Mouse (Mus musculus) natural killer cell, adult 2 months (primary cell): ENCODE results near the gene Mrpl39.

ENCODE experiments used
- DNase-seq, 2 experiments: peaks; one replicate each; pipeline ENCODE4 v3.0.0; 2022; ENCODE audit warnings: low spot score in 2 of 2

Gene Mrpl39

DNA sequence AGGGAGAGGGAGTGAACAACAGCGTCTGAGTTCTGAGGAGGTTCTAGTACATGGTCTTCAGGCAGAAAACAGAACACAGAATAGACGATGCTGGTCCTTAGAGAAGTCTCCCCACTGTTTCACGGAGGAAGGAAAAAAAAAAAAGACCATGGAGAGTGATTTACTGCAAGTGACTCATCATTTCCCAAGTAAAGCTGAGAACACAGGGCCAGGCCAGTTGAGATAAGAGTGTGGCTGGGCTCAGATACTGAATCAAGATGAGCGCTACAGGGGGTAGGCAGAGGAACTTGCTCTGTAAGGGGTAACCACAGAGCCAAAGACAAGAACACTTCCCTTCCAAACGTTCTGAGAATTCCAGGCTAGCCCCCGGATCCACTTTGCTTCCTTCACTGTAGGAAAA, 36.8 kb downstream of the Mrpl39 start:
- DNase-seq, result no peak

- DNase-seq, result no peak
Measured at GRCm38 (mm10) chr16:84696178-84696577, 39.4 kb downstream of the Mrpl39 start.

GRCm38 (mm10) chr16:84681991-84682390, 53.6 kb downstream of the Mrpl39 start:
- DNase-seq, result peak in 1 of 2 experiments; percentile 21

DNA sequence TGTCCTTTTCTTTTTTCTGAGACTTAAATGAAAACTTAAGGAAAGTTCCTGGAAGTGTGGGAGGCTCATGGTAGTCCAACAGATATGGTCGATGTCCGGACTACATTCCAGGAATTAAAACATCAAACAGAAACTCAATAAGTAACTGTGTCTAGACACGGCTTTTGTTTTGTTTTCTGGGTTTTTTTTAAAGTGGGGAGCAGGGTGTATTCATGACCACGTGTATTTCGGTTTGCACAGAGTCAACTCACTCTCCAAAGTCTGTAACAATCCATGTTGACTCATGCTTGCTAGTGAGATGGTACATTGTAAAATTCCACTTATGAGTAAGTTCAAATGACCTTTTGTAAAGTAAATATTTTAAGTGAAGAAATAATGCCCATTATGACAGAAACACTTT, 54.8 kb downstream of the Mrpl39 start:
- DNase-seq, result no peak

- no peak for DNase-seq
Measured at GRCm38 (mm10) chr16:84677292-84677691, 58.2 kb downstream of the Mrpl39 start.
